Mouse (Mus musculus) duodenum, adult 2 months (tissue): ENCODE results near the gene Pih1d2. TPM values are rescaled to one million over a fixed set of nuclear protein-coding genes. Genes with fewer than 3 reads are reported as not detected.

Experiments
- polyA plus RNA-seq: library from polyadenylated mRNA; depleted of rRNA; stranded (reverse); fragments of >200 nt; gene quantifications from 2 replicates; pipeline ENCODE4 v1.2.3, GENCODE M21; 2012; ENCODE audit warnings: low replicate concordance; rRNA removed

The Pih1d2 gene
- polyA plus RNA-seq = 0.30 and 0.44 TPM in 2 replicates

DNA sequence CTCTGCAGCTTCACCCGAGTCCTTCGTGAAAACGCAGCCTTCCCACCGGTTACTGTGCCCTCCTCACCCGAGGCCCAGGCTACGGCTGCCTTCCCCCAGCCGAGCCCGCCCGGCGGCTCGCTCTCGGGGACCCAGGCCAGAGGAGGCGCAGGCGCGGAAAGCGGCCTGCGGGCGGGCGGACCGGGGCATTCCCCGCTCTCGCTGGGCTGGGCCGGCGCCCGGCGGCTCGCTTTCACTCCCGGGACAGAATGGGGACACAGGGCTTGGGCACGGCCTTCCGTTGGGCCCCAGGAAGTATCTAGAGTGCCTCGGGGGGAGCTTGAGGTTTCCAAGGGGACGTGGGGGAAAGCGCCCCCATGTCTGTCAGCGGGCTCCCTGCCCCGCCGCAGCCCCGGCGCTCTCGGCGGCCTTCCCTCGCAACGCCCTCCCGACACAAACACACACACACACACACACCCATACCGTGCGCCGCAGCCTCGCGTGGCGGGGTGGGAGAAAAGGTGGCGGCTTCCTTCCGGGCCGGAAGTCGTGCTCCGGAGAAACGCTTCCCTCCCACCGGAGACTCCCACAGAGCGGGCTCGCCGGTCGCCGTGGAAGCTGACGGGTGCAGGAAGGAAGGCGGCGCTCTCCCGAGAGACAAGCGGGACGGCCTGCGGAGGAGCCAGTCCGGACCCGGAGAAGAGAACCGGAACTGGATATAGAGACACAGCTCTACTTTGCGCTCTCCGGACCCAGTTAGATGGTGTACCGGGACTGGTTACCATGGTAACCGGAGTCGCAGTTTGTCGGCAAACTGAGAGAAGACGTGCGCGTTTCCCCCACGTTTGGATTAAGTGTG, at the start of gene Pih1d2, which contains the start of gene Nkapd1:
Gene Pih1d2 (plus strand): TSS at position 556 of the 838 bp plus-strand sequence.
Gene Nkapd1 (minus strand): TSS at position 699 of the 838 bp plus-strand sequence.

DNA sequence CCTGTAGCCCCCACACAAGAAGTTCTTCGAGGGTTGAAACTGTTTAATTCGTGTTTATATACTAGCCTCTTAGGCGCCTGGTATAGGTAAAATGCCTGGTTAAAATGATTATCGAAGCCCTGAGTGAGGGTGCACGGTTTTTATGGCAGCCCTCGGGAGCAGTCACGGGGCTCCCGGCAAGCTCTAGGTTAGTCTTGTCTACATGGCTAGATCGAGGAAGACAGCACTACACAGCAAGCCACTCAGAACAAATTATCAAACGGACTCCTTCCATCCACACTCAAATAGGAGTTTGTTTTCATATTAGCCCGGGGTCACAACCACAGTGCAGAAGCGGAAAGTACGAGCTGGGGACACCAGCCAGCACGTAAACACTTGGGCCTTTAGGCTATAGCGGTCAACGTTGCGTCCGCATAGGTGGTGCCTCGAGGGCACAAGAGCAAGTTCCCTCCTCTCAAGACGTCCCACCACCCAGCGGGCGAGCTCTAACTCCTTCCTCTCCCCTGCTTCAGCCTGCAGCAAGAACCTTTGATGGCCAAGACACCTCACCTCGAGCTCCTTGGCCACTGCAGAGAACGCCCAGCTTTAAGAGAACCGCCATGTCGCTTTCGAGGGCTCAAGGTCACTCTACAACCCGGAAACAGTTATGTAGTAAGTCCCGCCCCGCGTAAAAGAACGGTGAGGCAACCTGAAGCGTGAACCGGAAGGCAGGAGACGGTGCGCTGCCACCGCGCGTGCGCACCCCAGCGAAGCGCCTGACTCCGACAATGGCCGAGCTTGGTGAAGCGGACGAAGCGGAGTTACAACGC, 13.7 kb upstream of the Pih1d2 start, which contains the start of the genes Sdhd and Timm8b:
Gene Sdhd (minus strand): TSS at position 624 of the 809 bp plus-strand sequence.
Gene Timm8b (plus strand): TSS at position 722 of the 809 bp plus-strand sequence.

DNA sequence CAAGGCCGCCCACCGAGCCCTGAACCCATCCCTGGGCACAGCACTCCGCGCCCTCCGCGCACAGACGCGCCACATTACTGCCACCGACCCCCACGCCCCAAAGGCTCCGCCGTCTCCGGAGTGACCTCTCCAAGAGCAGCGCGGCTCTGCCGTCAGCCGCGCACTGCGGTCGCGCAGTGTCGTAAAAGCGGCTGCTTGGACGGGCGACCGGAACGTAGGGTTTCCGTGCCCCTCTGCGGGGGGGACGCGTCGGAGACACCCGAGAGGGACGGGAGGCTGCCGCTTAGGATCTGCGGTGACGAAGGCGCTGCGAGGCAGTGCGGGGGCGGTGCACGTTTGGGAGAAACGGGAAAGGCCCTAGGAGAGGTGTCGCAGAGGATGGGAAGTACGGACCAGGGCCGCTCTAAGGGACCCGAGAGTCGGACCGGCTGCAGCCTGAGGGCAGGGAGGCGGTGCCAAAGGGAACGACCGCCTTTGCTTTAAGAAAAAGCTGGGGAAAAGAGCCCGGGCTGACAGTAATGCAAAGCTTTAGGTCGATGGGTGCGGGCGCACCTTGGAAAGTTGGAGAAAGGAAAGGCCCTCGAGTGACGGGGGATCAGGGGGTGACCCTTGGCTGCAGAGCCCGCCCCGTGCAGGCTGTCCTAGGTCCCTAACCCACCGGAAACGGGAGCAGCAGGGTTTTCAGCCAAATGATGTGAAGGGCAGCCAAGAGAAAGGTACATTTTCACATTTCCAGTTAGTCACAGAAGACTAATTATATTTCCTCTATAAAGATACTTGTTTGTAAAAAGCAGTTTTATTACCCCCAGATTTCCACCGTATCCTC, 42.5 kb downstream of the Pih1d2 start, which contains the start of gene Dlat:
Gene Dlat (minus strand): TSS at position 389 of the 826 bp plus-strand sequence.

Other genes starting within 250 kb of the Pih1d2 start
- gene Plet1, start 122.8 kb upstream of the Pih1d2 start, polyA plus RNA-seq = 0.26 and 16.1 TPM in 2 replicates
- gene Pts, start 88.6 kb upstream of the Pih1d2 start, polyA plus RNA-seq = 11.8 and 14.8 TPM in 2 replicates
- gene Il18, start 62.5 kb upstream of the Pih1d2 start, polyA plus RNA-seq = 12.4 and 14.0 TPM in 2 replicates
- 5.6 and 10.1 TPM in 2 replicates for gene Bco2, start 62.1 kb upstream of the Pih1d2 start, polyA plus RNA-seq
- not detected in 2 replicates for gene Tex12, start 56.0 kb upstream of the Pih1d2 start, polyA plus RNA-seq
- gene Sdhd, start 13.5 kb upstream of the Pih1d2 start, polyA plus RNA-seq = 493 and 524 TPM in 2 replicates
- gene Timm8b, start 13.4 kb upstream of the Pih1d2 start, polyA plus RNA-seq = 49.7 and 77.5 TPM in 2 replicates
- 2.1 and 3.4 TPM in 2 replicates for gene Nkapd1, start 143 bp downstream of the Pih1d2 start, polyA plus RNA-seq
- gene Dlat, start 42.5 kb downstream of the Pih1d2 start, polyA plus RNA-seq = 9.7 and 18.9 TPM in 2 replicates
- gene Dixdc1, start 122.2 kb downstream of the Pih1d2 start, polyA plus RNA-seq = 0.30 and 2.1 TPM in 2 replicates
- gene 2310030G06Rik, start 129.2 kb downstream of the Pih1d2 start, polyA plus RNA-seq = 8.1 and 11.5 TPM in 2 replicates
- gene Cryab, start 134.0 kb downstream of the Pih1d2 start, polyA plus RNA-seq = 38.3 and 50.6 TPM in 2 replicates
- 8.3 and 12.9 TPM in 2 replicates for gene Hspb2, start 135.0 kb downstream of the Pih1d2 start, polyA plus RNA-seq
- gene Fdxacb1, start 150.9 kb downstream of the Pih1d2 start, polyA plus RNA-seq = 1.9 and 2.8 TPM in 2 replicates
- 15.5 and 18.9 TPM in 2 replicates for gene Alg9, start 157.7 kb downstream of the Pih1d2 start, polyA plus RNA-seq
- gene 1110032A03Rik, start 158.2 kb downstream of the Pih1d2 start, polyA plus RNA-seq = 12.4 and 15.5 TPM in 2 replicates
- 1.4 and 1.6 TPM in 2 replicates for gene Ppp2r1b, start 228.0 kb downstream of the Pih1d2 start, polyA plus RNA-seq